Mouse (Mus musculus) kidney, embryonic 15.5 days (tissue): ENCODE results near the gene Olfr1513. TPM values are rescaled to one million over a fixed set of nuclear protein-coding genes. Genes with fewer than 3 reads are reported as not detected.
A peak's percentile ranks its signal among the peaks of the same experiment; 100 is the strongest.
"Not testable (repeated sequence)": the region's sequence is repeated elsewhere in the genome, so short reads cannot be mapped to it uniquely, and the experiment has no call there.

ENCODE experiments used
- ATAC-seq: fragments of 200-750 bp; cut with Nextera tagmentation; replicated peaks from 2 replicates; pipeline ENCODE4 v1.8.0; 2017; ENCODE audit warnings: moderate TSS enrichment; ENCODE audit not compliant: low FRiP score
- H3K27ac ChIP-seq: fragments of 300-500 bp; sonication (generic); 2 replicates; pipeline ENCODE4 v1.5.1; 2015; ENCODE audit warnings: mild to moderate bottlenecking, inconsistent platforms
- H3K27me3 ChIP-seq: fragments of 300-500 bp; sonication (generic); 2 replicates; pipeline ENCODE4 v1.6.1; 2015; ENCODE audit warnings: inconsistent platforms
- H3K36me3 ChIP-seq: fragments of 300-500 bp; sonication (generic); 2 replicates; pipeline ENCODE4 v1.6.1; 2015; ENCODE audit warnings: inconsistent platforms
- H3K4me1 ChIP-seq: fragments of 300-500 bp; sonication (generic); 2 replicates; pipeline ENCODE4 v1.6.1; 2015; ENCODE audit warnings: inconsistent platforms
- H3K4me2 ChIP-seq: fragments of 300-500 bp; sonication (generic); 2 replicates; pipeline ENCODE4 v1.6.1; 2015; ENCODE audit warnings: moderate library complexity, mild to moderate bottlenecking, inconsistent platforms
- H3K4me3 ChIP-seq: fragments of 300-500 bp; sonication (generic); replicated peaks from 2 replicates; pipeline ENCODE4 v1.5.1; 2015; ENCODE audit warnings: mild to moderate bottlenecking, inconsistent platforms
- H3K9ac ChIP-seq: fragments of 300-500 bp; sonication (generic); 2 replicates; pipeline ENCODE4 v1.6.1; 2015; ENCODE audit warnings: mild to moderate bottlenecking, inconsistent platforms
- H3K9me3 ChIP-seq: fragments of 300-500 bp; sonication (generic); replicated peaks from 2 replicates; pipeline ENCODE4 v1.6.1; 2016; ENCODE audit warnings: inconsistent platforms
- WGBS: fragments of 180-500 bp; shearing (Covaris S2); methylation state at CpG from one replicate; pipeline ENCODE4 v1.1.7; 2015; ENCODE audit warnings: mixed read lengths; 5-methylcytosine and 5-hydroxymethylcytosine counted together
- polyA plus RNA-seq: library from polyadenylated mRNA; unstranded; fragments of >200 nt; fragmentation: Nextera tagmentation; extraction: Ambion mirVana; gene quantifications from 2 replicates; pipeline ENCODE4 v1.2.1, GENCODE M21; 2015

Gene Olfr1513
- polyA plus RNA-seq, 1 experiment from 2014 or later = not detected

- Histone ChIP-seq H3K27me3 (peaks cover 58% of the 10 kb centered on the region), H3K9ac (peak overlapping the region; percentile 16; the same call in 1 of the 2 replicates), H3K4me1 (peaks cover 12% of the 10 kb centered on the region; the same call in 1 of the 2 replicates), H3K36me3 (no peaks in the 10 kb centered on the region), H3K4me3 (peak overlapping the region; percentile 45), H3K4me2 (peak overlapping the region; percentile 79), H3K9me3 (no peaks in the 10 kb centered on the region), H3K27ac (no peak overlapping the region)
- 0 out of 2 replicates have a peak, but pooled peaks have one; percentile 43 for ATAC-seq
- WGBS = 4% methylated on average over 14 of the region's 14 CpGs
Measured at GRCm38 (mm10) chr14:52327375-52327901, 28.8 kb downstream of the Olfr1513 start.

- Histone ChIP-seq H3K4me3 (no peak overlapping the region), H3K36me3 (no peaks in the 10 kb centered on the region), H3K27me3 (peaks cover 45% of the 10 kb centered on the region), H3K27ac (no peak overlapping the region), H3K9me3 (no peaks in the 10 kb centered on the region), H3K9ac (no peak overlapping the region), H3K4me1 (peaks cover 12% of the 10 kb centered on the region; the same call in 1 of the 2 replicates), H3K4me2 (no peak overlapping the region)
- WGBS = 19% methylated on average over 4 of the region's 4 CpGs
- ATAC-seq = 0 out of 2 replicates have a peak, but pooled peaks have one; percentile 36
Measured at GRCm38 (mm10) chr14:52325890-52326289, 30.3 kb downstream of the Olfr1513 start.

GRCm38 (mm10) chr14:52319361-52319760 is 36.8 kb downstream of the Olfr1513 start:
- Histone ChIP-seq H3K36me3 (peaks cover 4% of the 10 kb centered on the region), H3K9me3 (no peaks in the 10 kb centered on the region), H3K27me3 (no peaks in the 10 kb centered on the region), H3K4me1 (peaks cover 20% of the 10 kb centered on the region), H3K27ac (peak overlapping the region; percentile 37), H3K9ac (no peak overlapping the region), H3K4me2 (no peak overlapping the region), H3K4me3 (no peak overlapping the region)
- 19% methylated on average over 6 of the region's 6 CpGs for WGBS
- ATAC-seq = no peak

- WGBS = 7% methylated on average over 16 of the region's 16 CpGs
- Histone ChIP-seq H3K4me3 (peak overlapping the region; percentile 72), H3K9ac (peak overlapping the region; percentile 33), H3K27me3 (no peaks in the 10 kb centered on the region), H3K9me3 (peaks cover 3% of the 10 kb centered on the region; the same call in 1 of the 2 replicates), H3K4me1 (peaks cover 47% of the 10 kb centered on the region), H3K36me3 (peaks cover 31% of the 10 kb centered on the region), H3K4me2 (peak overlapping the region; percentile 72), H3K27ac (peak overlapping the region; percentile 96)
- peak; percentile 86 for ATAC-seq
Measured at GRCm38 (mm10) chr14:52316441-52317225, 39.6 kb downstream of the Olfr1513 start.

DNA sequence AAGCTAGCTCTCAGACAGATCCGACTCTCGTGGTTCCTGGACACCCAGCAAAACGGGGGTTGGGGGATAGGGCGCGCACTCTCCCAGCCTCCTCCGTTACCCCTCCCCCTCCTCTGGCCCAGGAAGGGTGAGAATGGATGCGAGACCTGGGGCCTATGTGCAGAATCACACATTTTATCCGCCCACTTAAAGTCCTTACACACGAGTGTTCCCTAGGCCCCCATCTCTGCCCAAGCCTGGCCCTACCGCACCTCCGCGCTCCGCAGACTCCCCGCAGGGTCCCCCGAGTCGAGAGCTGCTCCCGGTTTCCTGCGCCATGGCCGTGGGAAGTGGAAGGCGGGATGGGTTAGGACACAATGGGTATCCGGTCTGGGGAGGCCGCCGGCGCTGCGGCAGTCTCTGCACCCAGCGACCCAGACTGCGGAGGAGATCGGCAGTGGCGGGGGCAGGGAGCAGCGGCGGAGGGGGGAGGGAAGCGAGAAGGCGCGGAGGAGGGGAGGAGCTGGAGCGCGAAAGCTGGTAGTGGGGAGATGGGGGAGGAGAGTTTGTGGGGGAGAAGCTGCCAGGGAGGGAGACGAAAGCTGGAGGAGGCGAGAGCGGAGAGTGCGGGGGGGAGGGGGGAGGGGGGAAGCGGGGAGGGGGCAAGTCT is 40.3 kb downstream of the Olfr1513 start:
- peaks cover 53% of the 10 kb centered on the region for H3K4me1 ChIP-seq

GRCm38 (mm10) chr14:52315283-52315780 is 40.9 kb downstream of the Olfr1513 start:
- ATAC-seq = no peak
- peak overlapping the region; percentile 72 for H3K4me2 ChIP-seq
- WGBS = 6% methylated on average over 17 of the region's 17 CpGs
- H3K27me3 ChIP-seq = no peaks in the 10 kb centered on the region
- H3K27ac ChIP-seq = peak overlapping the region; percentile 96
- peaks cover 44% of the 10 kb centered on the region for H3K36me3 ChIP-seq
- peaks cover 53% of the 10 kb centered on the region for H3K4me1 ChIP-seq
- H3K9me3 ChIP-seq = peaks cover 3% of the 10 kb centered on the region; the same call in 1 of the 2 replicates
- peak overlapping the region; percentile 69 for H3K9ac ChIP-seq
- peak overlapping the region; percentile 72 for H3K4me3 ChIP-seq

More for the DNA sequence above, 40.3 kb downstream of the Olfr1513 start:
- ATAC-seq = peak; percentile 86
- H3K9ac ChIP-seq = peak overlapping the region; percentile 69
- peak overlapping the region; percentile 96 for H3K27ac ChIP-seq
- H3K4me2 ChIP-seq = peak overlapping the region; percentile 72
- no peaks in the 10 kb centered on the region for H3K27me3 ChIP-seq
- H3K36me3 ChIP-seq = peaks cover 38% of the 10 kb centered on the region
- H3K4me3 ChIP-seq = peak overlapping the region; percentile 72
- under 1% methylated on average over 37 of the region's 41 CpGs for WGBS
- H3K9me3 ChIP-seq = peaks cover 3% of the 10 kb centered on the region; the same call in 1 of the 2 replicates

- Histone ChIP-seq H3K27me3 (no peaks in the 10 kb centered on the region), H3K36me3 (peaks cover 48% of the 10 kb centered on the region), H3K27ac (peak overlapping the region; percentile 96), H3K4me3 (peak overlapping the region; percentile 72), H3K9me3 (peaks cover 3% of the 10 kb centered on the region; the same call in 1 of the 2 replicates), H3K4me2 (peak overlapping the region; percentile 72), H3K4me1 (peaks cover 53% of the 10 kb centered on the region), H3K9ac (peak overlapping the region; percentile 69)
- ATAC-seq = 0 out of 2 replicates have a peak, but pooled peaks have one; percentile 2
- 43% methylated on average over 8 of the region's 8 CpGs for WGBS
Measured at GRCm38 (mm10) chr14:52314808-52315150, 41.4 kb downstream of the Olfr1513 start.

DNA sequence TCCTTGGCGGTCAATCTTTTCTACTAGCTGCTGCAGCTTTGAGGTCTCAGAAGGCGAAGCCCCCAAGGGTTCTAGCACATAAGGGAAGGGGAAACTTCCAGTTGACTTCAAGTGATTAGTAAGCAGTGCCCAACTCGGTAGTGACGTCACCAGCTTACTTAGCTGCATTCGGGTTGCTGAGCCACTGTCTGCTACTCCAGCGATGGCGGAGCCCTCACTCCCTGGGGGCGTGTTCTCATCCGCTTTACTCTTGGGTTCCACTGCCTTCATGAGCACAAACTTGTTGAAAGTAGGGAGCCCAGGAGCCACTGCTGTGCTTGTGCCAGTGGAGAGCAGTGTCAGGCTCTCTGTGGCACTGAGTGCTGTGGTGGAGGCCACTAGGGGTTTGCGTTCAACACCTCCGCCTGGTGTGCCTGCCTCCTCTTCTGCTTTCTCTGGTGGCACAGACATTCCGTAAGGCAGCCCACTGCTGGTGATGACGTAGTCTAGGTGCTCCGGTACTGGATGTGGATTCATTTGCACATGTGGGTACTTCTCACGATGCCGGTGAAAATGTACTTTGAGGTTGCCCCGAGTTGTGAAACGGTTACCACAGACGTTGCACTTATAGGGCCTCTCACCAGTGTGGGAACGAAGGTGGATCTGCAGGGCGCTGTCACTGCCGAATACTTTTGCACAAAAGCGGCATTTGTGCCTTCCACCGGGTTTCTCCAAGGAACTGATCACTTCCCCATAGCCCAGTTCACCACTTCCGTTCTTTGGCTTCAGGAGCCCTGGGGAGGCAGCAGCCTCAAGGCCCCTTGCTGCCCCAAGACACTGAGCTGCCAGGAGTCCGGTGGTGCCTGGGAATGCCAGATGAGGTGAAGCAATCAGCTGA is 42.0 kb downstream of the Olfr1513 start:
- Histone ChIP-seq H3K9me3 (peaks cover 3% of the 10 kb centered on the region; the same call in 1 of the 2 replicates), H3K9ac (peak overlapping the region; percentile 69; the same call in 1 of the 2 replicates), H3K4me2 (peak overlapping the region; percentile 72), H3K4me1 (peaks cover 53% of the 10 kb centered on the region), H3K27me3 (no peaks in the 10 kb centered on the region), H3K36me3 (peaks cover 54% of the 10 kb centered on the region), H3K4me3 (peak overlapping the region; percentile 72), H3K27ac (peak overlapping the region; percentile 96)
- ATAC-seq = no peak
- WGBS = 85% methylated on average over 26 of the region's 26 CpGs

DNA sequence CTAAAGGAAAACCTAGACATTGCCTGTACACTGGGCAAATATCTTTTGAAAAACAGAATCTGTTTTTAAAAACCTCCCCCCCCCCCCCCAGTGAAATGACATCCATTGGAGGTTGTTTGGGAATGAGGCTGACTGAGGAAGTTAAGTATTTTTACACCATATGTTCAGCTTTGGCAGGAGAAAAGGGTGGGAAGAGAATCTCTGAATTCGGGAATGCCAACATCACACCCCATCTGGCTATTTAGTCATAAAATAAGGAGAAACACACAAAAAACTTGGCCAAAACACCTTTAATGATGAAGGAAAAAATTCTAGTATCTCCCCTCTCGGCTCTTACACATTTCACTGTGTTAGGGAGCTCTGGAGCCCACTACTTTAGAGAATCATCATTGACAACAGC is 45.3 kb downstream of the Olfr1513 start:
- ATAC-seq = no peak
- H3K36me3 ChIP-seq = peaks cover 58% of the 10 kb centered on the region
- no peaks in the 10 kb centered on the region for H3K27me3 ChIP-seq
- H3K27ac ChIP-seq = no peak overlapping the region
- no peak overlapping the region for H3K4me3 ChIP-seq
- H3K4me1 ChIP-seq = peaks cover 46% of the 10 kb centered on the region
- H3K4me2 ChIP-seq = no peak overlapping the region
- 93% methylated on average over 2 of the region's 2 CpGs for WGBS
- H3K9me3 ChIP-seq = peaks cover 3% of the 10 kb centered on the region; the same call in 1 of the 2 replicates
- H3K9ac ChIP-seq = no peak overlapping the region

DNA sequence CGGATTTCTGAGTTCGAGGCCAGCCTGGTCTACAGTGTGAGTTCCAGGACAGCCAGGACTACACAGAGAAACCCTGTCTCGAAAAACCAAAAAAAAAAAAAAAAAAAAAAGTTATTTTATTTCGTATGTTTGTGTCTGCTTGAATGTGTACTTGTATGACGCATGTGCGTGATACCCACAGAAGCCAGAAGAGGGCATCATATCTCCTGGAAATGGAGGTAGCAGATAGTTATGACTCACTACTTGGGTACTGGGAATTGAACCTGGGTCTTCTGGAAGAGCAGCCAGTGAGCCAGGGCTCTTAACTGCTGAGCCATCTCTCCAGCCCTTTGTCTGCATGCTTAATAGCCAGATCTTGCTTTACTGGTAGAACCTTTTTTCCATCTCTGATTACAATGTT is 45.9 kb downstream of the Olfr1513 start:
- not testable (repeated sequence) for H3K9ac ChIP-seq, H3K4me3 ChIP-seq, ATAC-seq, H3K4me2 ChIP-seq, H3K27ac ChIP-seq, H3K27me3 ChIP-seq, H3K9me3 ChIP-seq
- peaks cover 58% of the 10 kb centered on the region for H3K36me3 ChIP-seq
- peaks cover 45% of the 10 kb centered on the region for H3K4me1 ChIP-seq
- 95% methylated on average over 5 of the region's 6 CpGs for WGBS

DNA sequence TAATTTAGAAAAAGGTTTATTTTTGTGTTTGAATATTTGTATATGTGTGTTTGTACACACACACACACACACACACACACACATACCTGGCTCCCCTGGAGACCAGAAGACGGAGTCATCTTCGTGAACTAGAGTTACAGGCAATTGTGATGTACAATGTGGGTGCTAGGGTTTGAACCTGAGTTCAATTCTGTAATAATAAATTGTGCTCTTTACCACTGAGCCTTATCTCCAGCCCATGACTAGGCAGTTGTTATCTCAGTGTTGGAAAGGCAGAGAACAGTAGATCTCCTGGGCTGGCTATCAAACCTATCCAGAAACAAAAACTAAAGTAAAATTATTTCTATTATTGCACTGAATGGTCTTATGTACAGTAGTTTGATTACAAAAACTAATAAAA is 50.1 kb downstream of the Olfr1513 start:
- Histone ChIP-seq H3K27ac (no peak overlapping the region), H3K27me3 (no peaks in the 10 kb centered on the region), H3K4me1 (peaks cover 7% of the 10 kb centered on the region; the same call in 1 of the 2 replicates), H3K9ac (no peak overlapping the region), H3K9me3 (no peaks in the 10 kb centered on the region), H3K36me3 (peaks cover 22% of the 10 kb centered on the region), H3K4me3 (no peak overlapping the region), H3K4me2 (no peak overlapping the region)
- ATAC-seq = no peak
- 95% methylated on average over 2 of the region's 2 CpGs for WGBS
